Mouse (Mus musculus): ENCODE results near the gene Mctp2. TPM values are rescaled to one million over a fixed set of nuclear protein-coding genes. Genes with fewer than 3 reads are reported as not detected.
A peak's percentile ranks its signal among the peaks of the same experiment; 100 is the strongest.
"Not testable (repeated sequence)": the region's sequence is repeated elsewhere in the genome, so short reads cannot be mapped to it uniquely, and the experiment has no call there.

The Mctp2 gene
- polyA plus RNA-seq, 1 experiment from 2014 or later = 4.1 TPM

GRCm38 (mm10) chr7:72259045-72259444, 47.4 kb downstream of the Mctp2 start:
- no peak overlapping the region for H3K27ac ChIP-seq
- no peak for ATAC-seq (replicated peaks; ENCODE audit: low FRiP score, low read depth)
- no peaks in the 10 kb centered on the region for H3K9me3 ChIP-seq (replicated peaks; ENCODE audit: low read length)
- no peak overlapping the region for H3K4me3 ChIP-seq (replicated peaks; ENCODE audit: low read depth, low read length)
- no peak for DNase-seq (ENCODE audit: low spot score)
- H3K4me1 ChIP-seq (replicated peaks; ENCODE audit: insufficient read depth, low read length) = no peaks in the 10 kb centered on the region
- no peaks in the 10 kb centered on the region for H3K27me3 ChIP-seq (ENCODE audit: insufficient read depth, low read length)
- no peaks in the 10 kb centered on the region for H3K36me3 ChIP-seq (ENCODE audit: insufficient read depth, low read length)
- TF ChIP-seq CTCF (IDR thresholded peaks at IDR 0.05; ENCODE audit: low read depth) = no peak
- H3K4me2 ChIP-seq (ENCODE audit: low read length) = no peak overlapping the region
- 87% methylated on average over 10 of the region's 10 CpGs for WGBS
- H3K9ac ChIP-seq (ENCODE audit: low read depth, low read length) = no peak overlapping the region

GRCm38 (mm10) chr7:72250326-72250725, 56.1 kb downstream of the Mctp2 start:
- H3K27me3 ChIP-seq (ENCODE audit: insufficient read depth, low read length); H3K4me2 ChIP-seq (ENCODE audit: low read length); H3K4me1 ChIP-seq (replicated peaks; ENCODE audit: insufficient read depth, low read length); H3K9ac ChIP-seq (ENCODE audit: low read depth, low read length); H3K9me3 ChIP-seq (replicated peaks; ENCODE audit: low read length); DNase-seq (ENCODE audit: low spot score); H3K27ac ChIP-seq; H3K36me3 ChIP-seq (ENCODE audit: insufficient read depth, low read length); H3K4me3 ChIP-seq (replicated peaks; ENCODE audit: low read depth, low read length); ATAC-seq (replicated peaks; ENCODE audit: low FRiP score, low read depth): not testable (repeated sequence)
- 92% methylated on average over 8 of the region's 9 CpGs for WGBS

- TF ChIP-seq CTCF (IDR thresholded peaks at IDR 0.05; ENCODE audit: low read depth) = no peak
- 96% methylated on average over 9 of the region's 9 CpGs for WGBS
- H3K9me3 ChIP-seq (replicated peaks; ENCODE audit: low read length) = no peaks in the 10 kb centered on the region
- H3K4me2 ChIP-seq (ENCODE audit: low read length) = no peak overlapping the region
- no peak overlapping the region for H3K4me3 ChIP-seq (replicated peaks; ENCODE audit: low read depth, low read length)
- H3K36me3 ChIP-seq (ENCODE audit: insufficient read depth, low read length) = no peaks in the 10 kb centered on the region
- H3K9ac ChIP-seq (ENCODE audit: low read depth, low read length) = no peak overlapping the region
- H3K27me3 ChIP-seq (ENCODE audit: insufficient read depth, low read length) = no peaks in the 10 kb centered on the region
- H3K4me1 ChIP-seq (replicated peaks; ENCODE audit: insufficient read depth, low read length) = no peaks in the 10 kb centered on the region
- DNase-seq (ENCODE audit: low spot score) = no peak
- no peak overlapping the region for H3K27ac ChIP-seq
- no peak for ATAC-seq (replicated peaks; ENCODE audit: low FRiP score, low read depth)
Observed at GRCm38 (mm10) chr7:72241269-72241668, 65.1 kb downstream of the Mctp2 start.

- 30% methylated on average over 3 of the region's 3 CpGs for WGBS
- peak; percentile 81 for DNase-seq (ENCODE audit: low spot score)
Observed at GRCm38 (mm10) chr7:72239782-72240493, 66.5 kb downstream of the Mctp2 start.

GRCm38 (mm10) chr7:72238575-72238974, 67.8 kb downstream of the Mctp2 start:
- H3K27me3 ChIP-seq (ENCODE audit: insufficient read depth, low read length) = no peaks in the 10 kb centered on the region
- H3K4me1 ChIP-seq (replicated peaks; ENCODE audit: insufficient read depth, low read length) = no peaks in the 10 kb centered on the region
- H3K9ac ChIP-seq (ENCODE audit: low read depth, low read length) = no peak overlapping the region
- TF ChIP-seq CTCF (IDR thresholded peaks at IDR 0.05; ENCODE audit: low read depth) = peak; percentile 97
- peak; percentile 86 for DNase-seq (ENCODE audit: low spot score)
- ATAC-seq (replicated peaks; ENCODE audit: low FRiP score, low read depth) = 0 out of 2 replicates have a peak, but pooled peaks have one; percentile 7
- no peak overlapping the region for H3K4me3 ChIP-seq (replicated peaks; ENCODE audit: low read depth, low read length)
- H3K4me2 ChIP-seq (ENCODE audit: low read length) = no peak overlapping the region
- H3K27ac ChIP-seq = no peak overlapping the region
- H3K9me3 ChIP-seq (replicated peaks; ENCODE audit: low read length) = no peaks in the 10 kb centered on the region
- no peaks in the 10 kb centered on the region for H3K36me3 ChIP-seq (ENCODE audit: insufficient read depth, low read length)
- 45% methylated on average over 4 of the region's 4 CpGs for WGBS

More at GRCm38 (mm10) chr7:72239782-72240493, 66.5 kb downstream of the Mctp2 start:
- Histone ChIP-seq H3K4me3 (replicated peaks; ENCODE audit: low read depth, low read length) (no peak overlapping the region), H3K27ac (no peak overlapping the region), H3K9me3 (replicated peaks; ENCODE audit: low read length) (no peaks in the 10 kb centered on the region), H3K27me3 (ENCODE audit: insufficient read depth, low read length) (no peaks in the 10 kb centered on the region), H3K4me1 (replicated peaks; ENCODE audit: insufficient read depth, low read length) (no peaks in the 10 kb centered on the region), H3K36me3 (ENCODE audit: insufficient read depth, low read length) (no peaks in the 10 kb centered on the region), H3K9ac (ENCODE audit: low read depth, low read length) (no peak overlapping the region), H3K4me2 (ENCODE audit: low read length) (no peak overlapping the region)
- TF ChIP-seq CTCF (IDR thresholded peaks at IDR 0.05; ENCODE audit: low read depth) = peak; percentile 98
- no peak for ATAC-seq (replicated peaks; ENCODE audit: low FRiP score, low read depth)

- no peak for ATAC-seq (replicated peaks; ENCODE audit: low FRiP score, low read depth)
- H3K27ac ChIP-seq = peak overlapping the region; percentile 51; the same call in 1 of the 2 replicates
- H3K9ac ChIP-seq (ENCODE audit: low read depth, low read length) = no peak overlapping the region
- no peak overlapping the region for H3K4me3 ChIP-seq (replicated peaks; ENCODE audit: low read depth, low read length)
- WGBS = 36% methylated on average over 6 of the region's 6 CpGs
- no peak for TF ChIP-seq CTCF (IDR thresholded peaks at IDR 0.05; ENCODE audit: low read depth)
- no peaks in the 10 kb centered on the region for H3K36me3 ChIP-seq (ENCODE audit: insufficient read depth, low read length)
- no peaks in the 10 kb centered on the region for H3K27me3 ChIP-seq (ENCODE audit: insufficient read depth, low read length)
- H3K4me1 ChIP-seq (replicated peaks; ENCODE audit: insufficient read depth, low read length) = no peaks in the 10 kb centered on the region
- no peaks in the 10 kb centered on the region for H3K9me3 ChIP-seq (replicated peaks; ENCODE audit: low read length)
- DNase-seq (ENCODE audit: low spot score) = peak; percentile 51
- H3K4me2 ChIP-seq (ENCODE audit: low read length) = no peak overlapping the region
Observed at GRCm38 (mm10) chr7:72234433-72234998, 71.9 kb downstream of the Mctp2 start.

Measured in kidney, postnatal 0 days (tissue).